Mouse (Mus musculus) E14TG2a.4 (cell line): ENCODE data around the gene Sh3d19.

Experiments used
- H3K27me3 ChIP-seq: 2 replicates; pipeline ENCODE4 v1.6.1; 2014; ENCODE audit warnings: low read length, control low read depth; ENCODE audit not compliant: insufficient read depth
- H3K36me3 ChIP-seq: 2 replicates; pipeline ENCODE4 v1.6.1; 2014; ENCODE audit warnings: low read length, control low read depth; ENCODE audit not compliant: insufficient read depth
- H3K4me1 ChIP-seq: replicated peaks from 2 replicates; pipeline ENCODE4 v1.6.1; 2014; ENCODE audit warnings: low read depth, low read length, control low read depth
- H3K4me3 ChIP-seq: replicated peaks from 2 replicates; pipeline ENCODE4 v1.5.1; 2014; ENCODE audit warnings: mild to moderate bottlenecking, low read length
- H3K9me3 ChIP-seq: 2 replicates; pipeline ENCODE4 v1.6.1; 2014; ENCODE audit warnings: low read length, control low read depth
- CTCF ChIP-seq: conservative IDR thresholded peaks from 2 replicates; pipeline ENCODE4 v1.5.1; 2014; ENCODE audit warnings: low read length
- NANOG ChIP-seq: IDR thresholded peaks from 2 replicates; pipeline ENCODE4 v1.6.1; 2014; ENCODE audit warnings: borderline replicate concordance, low read length, mixed read lengths
- POU5F1 ChIP-seq: IDR thresholded peaks from 2 replicates; pipeline ENCODE4 v1.6.1; 2014; ENCODE audit warnings: low read length, borderline replicate concordance

Gene Sh3d19

DNA sequence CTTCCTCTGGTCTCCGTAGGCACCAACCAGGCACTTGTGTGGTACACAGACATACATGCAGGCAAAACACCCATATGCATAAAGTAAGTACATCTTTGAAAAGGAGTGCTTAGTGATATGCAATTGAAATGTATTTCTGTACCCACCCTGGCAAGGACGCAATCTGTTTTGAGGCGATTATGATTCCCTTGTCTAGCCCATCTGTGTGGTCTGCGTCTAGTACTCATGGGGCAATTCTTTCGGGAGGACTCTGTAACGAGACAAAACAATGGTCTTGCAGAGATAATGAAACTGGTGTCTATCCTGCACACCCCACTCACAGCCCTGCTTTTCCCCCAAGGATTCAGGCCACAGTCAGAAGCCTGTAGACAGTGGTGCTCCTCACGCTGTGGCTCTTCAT is 141.9 kb downstream of the Sh3d19 start:
- H3K4me3 ChIP-seq, result no peak overlapping the region
- TF ChIP-seq POU5F1, result no peak
- no peak for TF ChIP-seq NANOG
- no peak for TF ChIP-seq CTCF

DNA sequence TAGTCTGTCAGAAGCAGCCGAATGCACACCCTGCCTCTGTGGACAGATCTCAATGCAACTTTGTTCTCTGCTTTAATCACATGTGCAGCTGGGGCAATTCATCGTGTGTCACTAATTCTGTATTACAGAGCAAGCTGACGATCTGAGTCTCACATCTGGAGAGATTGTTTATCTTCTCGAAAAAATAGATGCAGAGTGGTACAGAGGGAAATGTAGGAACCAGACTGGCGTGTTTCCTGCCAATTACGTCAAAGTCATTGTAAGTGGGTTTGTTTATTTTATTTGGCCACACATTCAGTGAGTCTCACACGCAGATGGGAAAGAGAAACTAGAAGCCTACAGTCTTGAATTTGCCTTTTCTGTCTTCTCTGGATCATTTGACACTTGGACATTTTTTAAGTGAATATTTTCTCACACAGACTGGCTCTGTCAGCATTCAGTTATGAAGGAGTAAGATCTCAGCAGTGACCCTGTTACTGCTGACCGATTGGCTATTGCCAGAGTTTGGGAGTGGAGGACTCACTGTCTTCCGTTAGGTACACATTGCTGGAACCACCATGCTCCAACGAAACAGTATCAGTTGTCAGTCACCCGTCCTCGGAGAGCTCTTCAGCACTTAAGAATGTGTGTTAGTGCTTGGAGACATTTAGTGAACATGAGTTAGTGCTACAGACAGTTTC is 143.9 kb downstream of the Sh3d19 start:
- Histone ChIP-seq H3K36me3 (peaks cover 29% of the 10 kb centered on the region), H3K4me1 (peaks cover 8% of the 10 kb centered on the region), H3K4me3 (no peak overlapping the region), H3K9me3 (no peaks in the 10 kb centered on the region), H3K27me3 (no peaks in the 10 kb centered on the region)
- TF ChIP-seq CTCF (no peak), POU5F1 (no peak), NANOG (no peak)

More for the DNA sequence above, 141.9 kb downstream of the Sh3d19 start:
- no peaks in the 10 kb centered on the region for H3K9me3 ChIP-seq
- no peaks in the 10 kb centered on the region for H3K4me1 ChIP-seq
- peaks cover 29% of the 10 kb centered on the region for H3K36me3 ChIP-seq
- H3K27me3 ChIP-seq, result no peaks in the 10 kb centered on the region

DNA sequence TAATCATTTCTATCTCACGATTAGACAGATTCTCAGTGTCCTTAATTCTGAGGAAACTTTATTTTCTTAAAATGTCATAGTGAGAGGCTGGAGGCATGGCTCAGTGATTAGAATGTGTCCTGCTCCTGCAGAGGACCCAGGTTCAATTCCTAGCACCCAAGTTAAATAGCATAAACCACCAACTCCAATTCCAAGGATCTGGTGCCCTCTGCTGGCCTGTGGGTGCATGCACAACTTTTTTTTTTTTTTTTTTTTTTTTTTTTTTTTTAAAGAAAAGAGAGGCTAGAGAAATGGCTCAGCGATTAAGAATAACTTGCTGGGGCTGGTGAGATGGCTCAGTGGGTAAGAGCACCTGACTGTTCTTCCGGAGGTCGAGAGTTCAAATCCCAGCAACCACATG is 146.0 kb downstream of the Sh3d19 start:
- no peaks in the 10 kb centered on the region for H3K27me3 ChIP-seq
- H3K36me3 ChIP-seq, result peaks cover 45% of the 10 kb centered on the region
- peaks cover 8% of the 10 kb centered on the region for H3K4me1 ChIP-seq
- peak; percentile 62 for TF ChIP-seq CTCF
- no peak for TF ChIP-seq POU5F1
- no peak overlapping the region for H3K4me3 ChIP-seq
- H3K9me3 ChIP-seq, result no peaks in the 10 kb centered on the region

DNA sequence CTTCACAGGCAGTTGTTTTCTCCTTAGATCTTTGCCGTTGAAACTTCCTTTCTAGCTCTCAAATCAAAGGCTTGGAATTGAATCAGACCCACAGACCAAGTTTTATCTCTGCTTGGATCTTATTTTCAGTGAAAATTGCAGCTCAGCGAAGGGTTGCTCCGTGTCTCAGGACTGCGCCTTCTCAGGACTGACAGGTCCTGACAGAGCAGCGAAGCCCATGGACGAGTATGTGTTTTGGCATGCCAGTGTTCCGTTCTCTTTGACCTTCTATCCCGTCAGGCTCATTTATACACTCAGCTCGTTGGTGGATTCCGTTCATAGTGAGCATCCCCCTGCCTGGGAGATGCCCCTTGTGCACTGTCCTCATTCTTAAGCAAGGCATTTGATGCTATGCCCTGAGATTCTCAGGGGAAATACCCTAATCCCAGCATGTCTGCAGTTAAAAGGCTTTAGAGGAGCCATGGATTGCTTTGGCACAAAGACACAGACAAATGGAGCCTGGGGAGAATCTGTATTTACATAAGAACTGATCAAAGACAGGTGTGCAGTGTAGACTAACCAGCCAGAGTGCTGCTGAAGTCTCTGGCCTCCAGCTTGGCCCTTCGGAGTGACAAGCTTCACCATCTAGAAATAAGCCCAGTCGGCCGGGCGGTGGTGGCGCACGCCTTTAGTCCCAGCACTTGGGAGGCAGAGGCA is 148.5 kb downstream of the Sh3d19 start:
- Histone ChIP-seq H3K36me3 (peaks cover 53% of the 10 kb centered on the region), H3K9me3 (no peaks in the 10 kb centered on the region)
- TF ChIP-seq CTCF, result no peak
- no peak for TF ChIP-seq POU5F1
- TF ChIP-seq NANOG, result peak; percentile 52; the same call in 1 of the 2 replicates

DNA sequence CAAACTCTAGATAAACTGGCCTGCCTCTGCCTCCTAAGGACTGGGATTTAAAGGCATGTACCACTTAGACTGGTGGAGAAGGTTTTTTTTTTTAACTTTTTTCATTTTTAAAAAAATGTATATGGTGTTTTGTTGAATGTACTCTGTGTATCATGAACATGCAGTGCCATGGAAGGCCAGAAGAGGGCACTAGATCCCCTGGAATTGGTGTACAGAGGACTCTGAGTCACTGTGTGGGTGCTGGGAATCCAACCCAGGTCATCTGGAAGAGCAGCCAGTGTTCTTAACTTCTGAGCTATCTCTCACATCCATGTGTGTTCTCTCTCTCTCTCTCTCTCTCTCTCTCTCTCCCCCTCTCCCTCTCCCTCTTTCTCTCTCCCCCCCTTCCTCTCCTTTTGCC is 151.2 kb downstream of the Sh3d19 start:
- Histone ChIP-seq H3K36me3 (peaks cover 58% of the 10 kb centered on the region), H3K4me1 (peaks cover 8% of the 10 kb centered on the region), H3K9me3 (no peaks in the 10 kb centered on the region), H3K27me3 (no peaks in the 10 kb centered on the region), H3K4me3 (no peak overlapping the region)
- TF ChIP-seq CTCF (peak; percentile 44; the same call in 1 of the 2 replicates), NANOG (no peak)

More for the DNA sequence above, 148.5 kb downstream of the Sh3d19 start:
- Histone ChIP-seq H3K4me1 (peaks cover 8% of the 10 kb centered on the region), H3K27me3 (no peaks in the 10 kb centered on the region), H3K4me3 (no peak overlapping the region)

DNA sequence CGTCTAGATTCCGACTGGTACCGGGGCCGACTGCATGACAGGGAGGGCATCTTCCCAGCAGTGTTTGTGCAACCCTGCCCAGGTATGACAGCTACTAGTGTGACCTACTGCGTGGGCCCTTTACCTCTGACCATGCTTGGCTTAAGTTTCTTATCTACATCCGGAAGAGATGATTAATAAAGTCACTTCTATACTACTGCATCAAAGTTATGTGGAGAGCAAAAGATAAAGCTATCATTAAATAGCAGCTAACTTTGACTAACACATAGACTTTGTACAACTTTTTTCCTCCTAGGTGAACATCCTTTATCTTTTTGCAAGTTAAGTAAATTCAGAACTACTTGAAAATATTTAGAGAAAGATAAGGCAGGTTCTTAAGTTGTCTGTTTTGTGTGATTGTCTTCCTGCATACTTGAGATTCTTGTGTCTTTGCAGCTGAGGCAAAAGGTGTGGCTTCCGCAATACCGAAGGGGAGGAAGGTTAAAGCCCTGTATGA is 152.4 kb downstream of the Sh3d19 start:
- TF ChIP-seq CTCF, result no peak
- TF ChIP-seq POU5F1, result no peak
- no peak for TF ChIP-seq NANOG
- Histone ChIP-seq H3K36me3 (peaks cover 64% of the 10 kb centered on the region), H3K9me3 (no peaks in the 10 kb centered on the region)

DNA sequence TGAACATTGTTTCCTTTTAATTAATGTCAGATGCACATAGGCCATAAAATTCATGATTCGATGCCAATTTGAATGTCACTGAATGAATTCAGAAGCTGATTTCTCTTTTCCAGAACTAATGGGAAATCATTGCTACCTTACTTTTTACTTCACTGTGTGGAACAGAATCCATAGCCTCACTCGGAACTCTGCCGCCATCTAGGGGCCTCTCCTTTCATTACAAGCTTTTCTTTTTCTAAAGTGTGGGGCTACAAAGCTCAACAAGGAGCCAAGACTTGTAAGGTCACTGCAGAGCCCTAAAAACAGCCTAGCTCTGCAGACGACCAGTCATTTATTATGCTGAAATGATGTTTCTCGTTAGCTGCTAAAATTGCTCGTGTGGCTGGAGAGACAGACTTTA is 158.8 kb downstream of the Sh3d19 start:
- TF ChIP-seq NANOG (no peak), CTCF (peak; percentile 42), POU5F1 (no peak)
- Histone ChIP-seq H3K4me3 (no peak overlapping the region), H3K4me1 (no peaks in the 10 kb centered on the region), H3K36me3 (peaks cover 37% of the 10 kb centered on the region), H3K9me3 (no peaks in the 10 kb centered on the region), H3K27me3 (no peaks in the 10 kb centered on the region)

More for the DNA sequence above, 152.4 kb downstream of the Sh3d19 start:
- Histone ChIP-seq H3K4me3 (no peak overlapping the region), H3K27me3 (no peaks in the 10 kb centered on the region), H3K4me1 (peaks cover 8% of the 10 kb centered on the region)

DNA sequence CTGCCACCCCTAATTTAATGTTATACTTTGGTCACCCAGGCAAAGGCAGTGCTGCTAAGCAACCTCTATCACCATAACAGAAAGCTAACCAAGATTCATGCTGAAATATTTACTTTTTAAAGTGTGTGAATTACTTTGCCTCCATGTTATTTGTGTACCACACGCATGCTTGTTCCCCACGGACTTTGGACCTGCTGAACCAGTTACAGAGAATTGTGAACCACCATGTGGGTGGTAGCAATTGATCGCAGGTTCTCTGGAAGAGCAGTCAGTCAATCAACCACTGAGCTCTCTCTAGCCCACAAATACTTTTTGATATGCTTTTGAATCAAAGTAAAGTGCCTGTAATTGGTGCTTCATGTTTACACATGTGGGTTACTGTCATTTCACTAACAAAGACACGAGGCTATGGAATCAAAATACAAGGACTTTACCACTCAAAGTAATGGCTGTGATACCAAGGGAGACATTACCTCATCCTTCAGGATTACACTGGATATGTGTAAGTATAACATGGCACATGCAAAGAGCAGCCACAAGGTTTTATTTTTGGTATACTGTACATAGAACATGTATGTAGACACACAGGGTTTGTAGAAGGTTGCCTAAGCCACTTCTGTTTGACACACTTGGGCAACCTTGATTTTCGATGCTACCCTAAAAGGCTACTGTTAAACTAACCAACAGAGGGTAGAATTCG is 164.2 kb downstream of the Sh3d19 start:
- Histone ChIP-seq H3K9me3 (no peaks in the 10 kb centered on the region), H3K27me3 (no peaks in the 10 kb centered on the region), H3K4me3 (no peak overlapping the region), H3K36me3 (peaks cover 50% of the 10 kb centered on the region), H3K4me1 (peaks cover 15% of the 10 kb centered on the region)
- TF ChIP-seq NANOG, result no peak
- TF ChIP-seq POU5F1, result no peak
- TF ChIP-seq CTCF, result no peak
